Mouse (Mus musculus) liver, embryonic 12.5 days (tissue): ENCODE data around the gene Bbs12. TPM values are rescaled to one million over a fixed set of nuclear protein-coding genes. Genes with fewer than 3 reads are reported as not detected.

ENCODE experiments used
- ATAC-seq: fragments of 200-750 bp; cut with Nextera tagmentation; 2 replicates; pipeline ENCODE4 v1.8.0; 2017; ENCODE audit warnings: moderate number of reproducible peaks, mild to moderate bottlenecking, moderate library complexity
- H3K27ac ChIP-seq: fragments of 300-500 bp; sonication (generic); 2 replicates; pipeline ENCODE4 v1.5.1; 2016; ENCODE audit warnings: mild to moderate bottlenecking
- H3K27me3 ChIP-seq: fragments of 300-500 bp; sonication (generic); replicated peaks from 2 replicates; pipeline ENCODE4 v1.6.1; 2016; ENCODE audit warnings: mild to moderate bottlenecking, moderate library complexity
- H3K36me3 ChIP-seq: fragments of 300-500 bp; sonication (generic); 2 replicates; pipeline ENCODE4 v1.6.1; 2016; ENCODE audit warnings: mild to moderate bottlenecking, moderate library complexity
- H3K4me1 ChIP-seq: fragments of 300-500 bp; sonication (generic); 2 replicates; pipeline ENCODE4 v1.6.1; 2016
- H3K4me2 ChIP-seq: fragments of 300-500 bp; sonication (generic); 2 replicates; pipeline ENCODE4 v1.6.1; 2016; ENCODE audit warnings: mild to moderate bottlenecking, moderate library complexity
- H3K4me3 ChIP-seq: fragments of 300-500 bp; sonication (generic); 2 replicates; pipeline ENCODE4 v1.5.1; 2016; ENCODE audit warnings: mild to moderate bottlenecking, moderate library complexity
- H3K9ac ChIP-seq: fragments of 300-500 bp; sonication (generic); 2 replicates; pipeline ENCODE4 v1.6.1; 2016; ENCODE audit warnings: mild to moderate bottlenecking, moderate library complexity
- H3K9me3 ChIP-seq: fragments of 300-500 bp; sonication (generic); replicated peaks from 2 replicates; pipeline ENCODE4 v1.6.1; 2016; ENCODE audit warnings: mild to moderate bottlenecking, moderate library complexity
- WGBS: fragments of 180-500 bp; shearing (Covaris S2); methylation state at CpG from one replicate; pipeline ENCODE4 v1.1.7; 2016; ENCODE audit not compliant: insufficient replicate concordance; 5-methylcytosine and 5-hydroxymethylcytosine counted together
- polyA plus RNA-seq: library from polyadenylated mRNA; unstranded; fragments of >200 nt; fragmentation: Nextera tagmentation; extraction: Ambion mirVana; gene quantifications from 2 replicates; pipeline ENCODE4 v1.2.1, GENCODE M21; 2016

Gene Bbs12
- polyA plus RNA-seq, 1 experiment from 2014 or later = 5.2 TPM

DNA sequence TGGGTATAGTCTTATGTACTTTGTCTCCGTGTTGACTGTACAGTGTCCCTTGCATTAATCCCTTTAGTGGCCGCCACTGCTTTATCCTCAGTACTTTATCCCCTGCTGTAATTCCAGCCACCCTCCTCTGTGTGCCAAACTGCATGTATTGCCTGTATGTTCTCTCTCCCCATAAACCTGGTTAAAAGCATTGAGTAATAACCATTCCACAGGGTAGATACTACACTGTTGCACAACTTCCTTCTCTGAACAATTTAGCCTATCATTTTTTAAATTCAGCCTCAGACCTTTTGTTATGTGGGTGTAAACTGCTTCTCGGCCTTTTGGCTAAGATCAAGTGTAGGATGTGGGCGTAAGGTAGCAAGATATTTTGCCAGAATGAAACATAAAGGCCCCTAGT lies 52.8 kb downstream of the Bbs12 start:
- H3K9ac ChIP-seq = no peak overlapping the region
- no peak overlapping the region for H3K4me2 ChIP-seq
- no peak overlapping the region for H3K4me3 ChIP-seq
- 0 out of 2 replicates have a peak, but pooled peaks cover 6% of the 10 kb centered on the region for H3K27me3 ChIP-seq
- no peak overlapping the region for H3K27ac ChIP-seq
- no peaks in the 10 kb centered on the region for H3K9me3 ChIP-seq
- ATAC-seq = no peak
- no peaks in the 10 kb centered on the region; the same call in 1 of the 2 replicates for H3K4me1 ChIP-seq
- no peaks in the 10 kb centered on the region for H3K36me3 ChIP-seq
- 60% methylated on average over 4 of the region's 4 CpGs for WGBS

DNA sequence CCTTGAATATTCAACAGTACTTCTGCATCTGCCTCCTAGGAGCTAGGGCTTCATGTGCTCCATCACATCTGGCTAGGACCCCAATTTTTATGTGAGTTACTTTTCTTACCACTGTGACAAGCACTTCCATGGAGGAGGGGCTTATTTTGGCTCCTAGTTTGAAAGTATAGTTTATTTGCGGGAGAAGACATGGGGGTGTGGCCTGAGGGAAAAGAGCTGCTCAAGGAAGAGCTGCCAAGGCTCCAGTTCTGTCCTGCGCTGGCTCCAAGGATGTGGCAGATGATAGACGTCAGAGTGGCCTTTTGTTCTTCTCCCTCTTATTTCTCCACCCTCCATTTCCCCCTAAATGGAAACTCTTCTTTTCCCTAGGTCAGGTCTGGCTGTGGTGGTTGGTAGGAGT lies 53.6 kb downstream of the Bbs12 start:
- 45% methylated on average over 3 of the region's 3 CpGs for WGBS
- Histone ChIP-seq H3K4me1 (no peaks in the 10 kb centered on the region; the same call in 1 of the 2 replicates), H3K9me3 (no peaks in the 10 kb centered on the region), H3K27ac (no peak overlapping the region), H3K4me3 (no peak overlapping the region), H3K9ac (no peak overlapping the region), H3K4me2 (no peak overlapping the region), H3K27me3 (no peaks in the 10 kb centered on the region), H3K36me3 (no peaks in the 10 kb centered on the region)
- ATAC-seq = no peak

DNA sequence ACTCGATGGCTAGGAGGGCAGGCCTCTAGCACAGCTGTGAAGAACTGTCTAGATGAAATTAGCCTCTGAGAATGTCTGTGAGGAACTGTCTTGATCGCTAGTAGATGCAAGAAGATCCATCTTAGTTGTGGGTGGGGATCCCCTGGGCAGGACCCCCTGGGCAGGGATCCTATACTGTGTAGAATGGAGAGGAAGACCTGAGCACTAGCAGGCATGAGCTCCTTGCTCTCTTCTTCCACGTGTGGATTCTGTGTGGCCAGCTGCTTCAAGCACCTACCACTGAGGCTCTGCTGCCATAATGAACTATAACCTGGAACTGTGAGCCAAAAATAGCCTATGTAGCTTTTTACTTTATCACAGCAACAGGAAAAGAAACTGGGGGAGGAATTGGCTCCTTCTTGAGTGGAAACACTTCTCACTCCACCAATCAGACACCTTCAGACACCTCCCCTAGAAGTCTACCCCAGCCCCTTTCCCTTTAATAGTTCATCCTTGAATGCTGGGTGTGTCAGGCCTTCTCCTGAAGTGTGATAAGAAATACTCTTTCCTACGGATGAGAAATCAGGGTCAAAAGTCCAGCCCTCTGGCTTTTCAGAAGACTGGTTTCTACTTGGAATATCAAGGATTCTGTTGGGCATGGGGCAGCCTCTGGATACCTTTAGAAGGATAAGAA lies 54.2 kb downstream of the Bbs12 start:
- no peak overlapping the region for H3K9ac ChIP-seq
- WGBS = 34% methylated on average over 4 of the region's 4 CpGs
- H3K4me1 ChIP-seq = no peaks in the 10 kb centered on the region; the same call in 1 of the 2 replicates
- H3K36me3 ChIP-seq = no peaks in the 10 kb centered on the region
- no peak overlapping the region for H3K27ac ChIP-seq
- H3K4me3 ChIP-seq = no peak overlapping the region
- H3K4me2 ChIP-seq = no peak overlapping the region
- ATAC-seq = no peak
- H3K27me3 ChIP-seq = no peaks in the 10 kb centered on the region
- H3K9me3 ChIP-seq = no peaks in the 10 kb centered on the region

DNA sequence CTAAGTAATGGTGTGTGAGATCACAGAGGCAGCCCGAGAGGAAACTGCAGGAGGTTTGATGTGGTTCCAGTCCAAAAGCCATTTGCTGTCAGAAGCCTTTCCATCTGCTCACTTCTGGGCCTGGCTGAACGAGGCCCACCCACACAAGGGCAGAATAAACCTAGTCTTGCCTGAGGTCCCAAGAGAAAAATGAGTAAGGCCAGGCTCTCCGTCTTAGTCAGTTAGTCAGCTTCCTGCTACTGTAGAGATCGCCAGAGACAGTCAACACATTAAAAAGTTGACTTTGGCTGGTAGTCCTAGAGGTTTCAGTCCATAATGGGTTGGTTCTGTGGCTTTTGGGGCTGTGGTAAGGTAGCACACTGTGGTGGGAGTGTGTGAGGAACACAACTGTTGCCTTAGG lies 58.1 kb downstream of the Bbs12 start:
- Histone ChIP-seq H3K27ac (no peak overlapping the region), H3K4me1 (no peaks in the 10 kb centered on the region; the same call in 1 of the 2 replicates), H3K36me3 (no peaks in the 10 kb centered on the region), H3K4me3 (no peak overlapping the region), H3K9ac (no peak overlapping the region), H3K9me3 (no peaks in the 10 kb centered on the region), H3K27me3 (no peaks in the 10 kb centered on the region), H3K4me2 (no peak overlapping the region)
- ATAC-seq = no peak
- WGBS = 60% methylated on average over 4 of the region's 4 CpGs

Other genes with a start within 250 kb of the Bbs12 start
- gene Adad1, start 249.0 kb upstream of the Bbs12 start, polyA plus RNA-seq = 0.33 and 0.36 TPM in 2 replicates
- gene Il2, start 186.6 kb upstream of the Bbs12 start, polyA plus RNA-seq = 0.26 TPM in 1 of 2 replicates, not detected in the other
- not detected in 2 replicates for gene Il21, start 79.9 kb upstream of the Bbs12 start, polyA plus RNA-seq
- 1.7 and 2.3 TPM in 2 replicates for gene Cetn4, start 154 bp downstream of the Bbs12 start, polyA plus RNA-seq
- gene Fgf2, start 35.8 kb downstream of the Bbs12 start, polyA plus RNA-seq = 0.25 and 0.30 TPM in 2 replicates
- 32.7 and 38.8 TPM in 2 replicates for gene Spata5, start 107.3 kb downstream of the Bbs12 start, polyA plus RNA-seq
- 5.4 and 5.8 TPM in 2 replicates for gene Nudt6, start 107.7 kb downstream of the Bbs12 start, polyA plus RNA-seq